Mouse (Mus musculus): ENCODE results near the gene Uba1. TPM values are rescaled to one million over a fixed set of nuclear protein-coding genes. Genes with fewer than 3 reads are reported as not detected.

The Uba1 gene
- 100 to 1,000 TPM; 118 to 150 TPM for polyA plus RNA-seq (2017; shearing (Covaris generic))

DNA sequence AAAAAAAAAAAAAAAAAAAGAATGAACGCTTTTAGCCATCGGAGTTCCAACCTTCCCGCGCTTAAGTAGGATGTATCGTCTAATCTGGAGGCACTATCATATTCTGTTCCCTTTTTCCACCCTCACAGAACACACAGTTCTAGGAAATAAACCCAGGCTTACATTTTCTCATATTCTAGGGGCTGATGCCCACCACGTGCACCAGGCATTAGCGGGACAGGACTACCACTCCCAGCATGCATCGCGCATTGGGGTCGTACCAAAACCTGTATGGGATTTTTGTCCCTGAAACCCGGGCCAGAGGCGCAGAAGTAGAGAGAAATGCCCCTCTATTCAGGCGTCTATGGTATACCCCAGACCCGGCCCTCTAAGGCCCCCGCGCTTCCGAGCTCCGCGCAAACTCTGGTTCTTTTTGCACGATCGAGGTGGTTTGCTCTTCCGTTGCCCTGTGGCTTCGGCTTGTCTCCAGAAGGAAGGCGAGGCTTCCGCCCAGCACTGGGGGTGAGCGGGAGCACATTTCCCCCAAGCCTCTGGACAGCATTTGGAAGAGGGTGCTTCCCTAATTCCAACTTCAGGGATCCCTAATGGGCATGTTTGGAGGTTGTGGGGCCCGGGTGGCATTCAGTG lies at the start of gene Uba1:
Gene Uba1, plus strand, starts transcription at position 301 of the 627 bp plus-strand sequence.
- ATAC-seq, result peak; percentile 82

- ATAC-seq, result no peak
Observed at GRCm38 (mm10) chrX:20608500-20608899, 49.6 kb upstream of the Uba1 start.

DNA sequence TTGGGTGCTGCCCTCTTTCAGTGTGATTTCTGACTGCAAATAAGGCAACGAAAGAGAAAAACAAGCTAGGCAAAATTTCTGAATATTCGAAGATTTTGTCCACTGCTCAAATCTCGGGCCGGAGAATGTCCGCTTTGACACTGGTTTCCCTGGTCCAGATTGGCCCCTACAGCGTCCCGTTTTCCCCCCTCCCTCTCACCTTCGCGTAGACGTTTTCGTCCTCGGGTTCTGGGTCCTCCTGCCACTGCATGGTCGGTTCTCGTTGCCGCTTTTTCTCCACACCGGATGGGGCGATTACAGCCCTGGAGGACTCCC lies 41.3 kb upstream of the Uba1 start:
- no peak for ATAC-seq

DNA sequence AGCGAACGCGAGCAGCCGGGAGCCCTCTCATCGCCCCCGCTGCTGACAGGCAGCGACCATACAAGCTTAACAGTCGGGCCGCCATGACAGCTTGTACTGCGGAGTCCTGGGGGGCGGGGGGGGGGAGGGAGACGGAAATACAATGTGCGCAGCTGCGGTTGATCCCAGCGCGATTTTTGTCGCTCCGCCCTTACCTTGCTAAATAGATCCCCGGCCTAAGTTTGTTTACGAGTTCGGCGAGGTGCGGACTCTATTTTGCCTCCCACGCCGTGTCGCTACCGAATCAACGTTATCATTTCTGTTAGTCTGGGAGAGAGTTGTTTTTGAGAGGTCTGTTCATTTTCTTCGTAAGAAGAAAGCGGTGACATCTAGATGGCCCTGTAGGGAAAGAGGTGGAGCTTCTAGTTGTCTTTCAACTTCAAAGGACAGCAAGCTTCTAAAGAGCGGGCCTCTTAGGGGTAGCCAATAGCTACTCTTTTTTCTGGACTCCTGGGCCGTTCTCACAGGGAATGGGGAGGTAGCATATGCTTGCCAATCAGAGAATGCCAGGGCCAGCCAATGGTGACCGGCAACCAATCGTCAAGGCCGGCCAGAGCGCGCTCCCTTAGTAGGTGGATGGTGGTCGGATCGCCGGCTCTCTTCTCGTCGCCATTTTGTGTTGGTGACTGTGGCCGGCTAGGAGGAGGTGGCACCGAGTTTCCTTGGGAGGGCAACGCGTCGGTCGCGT lies 40.8 kb upstream of the Uba1 start, which contains the start of the genes Rbm10 and Ndufb11:
Gene Rbm10, plus strand, starts transcription at position 328 of the 727 bp plus-strand sequence.
Gene Ndufb11, minus strand, starts transcription at position 444 of the 727 bp plus-strand sequence.
- peak; percentile 94 for ATAC-seq

GRCm38 (mm10) chrX:20617903-20618399 lies 40.2 kb upstream of the Uba1 start:
- no peak for ATAC-seq

- ATAC-seq, result no peak
Observed at GRCm38 (mm10) chrX:20638141-20638540, 20.0 kb upstream of the Uba1 start.

DNA sequence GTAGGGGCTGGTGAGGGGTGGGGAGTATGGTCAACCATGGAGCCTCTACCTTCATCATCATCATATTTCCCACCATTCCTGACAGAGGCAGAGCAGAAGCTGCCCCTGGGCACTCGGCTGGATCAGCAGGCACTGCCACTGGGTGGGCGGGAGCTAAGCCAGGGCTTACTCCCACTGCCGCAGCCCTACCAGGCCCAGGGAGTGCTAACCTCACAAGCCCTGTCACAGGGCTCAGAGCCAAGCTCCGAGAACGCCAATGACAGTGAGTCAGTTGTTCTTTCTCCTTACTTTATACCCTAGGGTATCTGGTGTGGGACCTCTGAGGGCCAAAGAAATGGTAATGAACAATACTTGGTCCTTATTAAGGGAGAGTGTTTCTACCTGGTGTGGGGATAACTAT lies 13.3 kb upstream of the Uba1 start:
- no peak for ATAC-seq

GRCm38 (mm10) chrX:20657593-20657992 lies 533 bp upstream of the Uba1 start:
- no peak for ATAC-seq

DNA sequence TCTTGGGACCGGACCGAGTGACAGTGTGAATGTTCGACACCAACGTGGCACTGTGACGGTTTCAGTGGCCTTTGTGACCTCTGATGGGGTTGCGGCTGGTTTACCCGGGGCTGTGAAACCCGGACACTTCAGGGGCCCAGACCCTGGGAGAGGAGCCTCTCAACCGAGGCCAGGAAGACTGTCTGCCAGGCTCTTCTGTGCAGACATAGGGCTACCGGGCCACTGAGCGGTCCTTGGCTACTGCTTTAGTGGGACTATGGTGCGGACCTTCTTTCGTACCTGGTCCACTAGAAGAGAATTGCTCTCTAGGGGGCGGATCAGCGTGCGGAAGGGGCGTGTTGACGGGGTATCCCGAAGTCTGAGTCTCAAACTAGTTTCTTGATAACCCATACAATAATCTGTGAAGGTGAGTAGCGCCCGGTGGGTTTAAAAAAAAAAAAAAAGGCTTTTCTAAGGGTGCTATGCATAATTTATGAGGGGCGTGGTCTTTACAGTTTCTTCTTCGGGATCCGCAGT lies 823 bp downstream of the Uba1 start:
- ATAC-seq, result no peak

- ATAC-seq, result no peak
Observed at GRCm38 (mm10) chrX:20662317-20662715, 4.2 kb downstream of the Uba1 start.

DNA sequence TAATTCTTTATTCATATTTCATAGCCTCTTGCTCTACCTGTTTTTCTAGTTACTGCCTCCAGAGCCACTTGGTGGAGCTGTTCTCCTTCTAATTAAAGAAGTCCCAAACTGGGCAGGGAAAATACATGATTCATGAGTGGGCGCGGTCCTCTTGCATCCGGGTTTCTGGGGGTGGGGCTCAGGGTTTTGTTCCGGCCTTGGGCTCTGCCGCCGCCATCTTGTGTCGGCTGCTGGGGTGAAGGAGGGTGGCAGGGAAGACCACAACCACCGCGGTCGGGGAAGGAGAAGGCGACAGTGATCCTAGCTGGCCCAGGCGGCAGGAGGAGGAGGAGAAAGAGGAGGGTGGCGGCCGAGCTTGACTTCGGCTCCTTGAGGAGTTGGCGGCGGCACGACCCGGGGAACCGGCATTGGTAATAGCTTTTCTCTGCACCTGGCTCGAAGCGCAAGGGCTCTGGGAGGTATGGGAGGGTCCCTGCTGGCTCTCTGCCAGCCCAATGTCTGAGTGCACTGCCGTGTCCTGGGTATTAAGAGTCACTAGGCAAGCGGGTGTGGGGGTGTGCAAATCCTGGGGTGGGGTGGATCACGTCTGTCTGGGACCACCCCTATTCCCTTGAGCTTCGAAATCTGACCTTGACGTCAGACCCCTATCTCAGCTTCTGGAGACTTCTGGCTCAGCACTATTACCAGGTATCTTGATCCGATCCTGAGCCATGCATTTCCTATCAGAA lies 4.8 kb downstream of the Uba1 start:
- ATAC-seq, result peak; percentile 71

- peak; percentile 13 for ATAC-seq
Observed at GRCm38 (mm10) chrX:20663444-20663790, 5.3 kb downstream of the Uba1 start.

DNA sequence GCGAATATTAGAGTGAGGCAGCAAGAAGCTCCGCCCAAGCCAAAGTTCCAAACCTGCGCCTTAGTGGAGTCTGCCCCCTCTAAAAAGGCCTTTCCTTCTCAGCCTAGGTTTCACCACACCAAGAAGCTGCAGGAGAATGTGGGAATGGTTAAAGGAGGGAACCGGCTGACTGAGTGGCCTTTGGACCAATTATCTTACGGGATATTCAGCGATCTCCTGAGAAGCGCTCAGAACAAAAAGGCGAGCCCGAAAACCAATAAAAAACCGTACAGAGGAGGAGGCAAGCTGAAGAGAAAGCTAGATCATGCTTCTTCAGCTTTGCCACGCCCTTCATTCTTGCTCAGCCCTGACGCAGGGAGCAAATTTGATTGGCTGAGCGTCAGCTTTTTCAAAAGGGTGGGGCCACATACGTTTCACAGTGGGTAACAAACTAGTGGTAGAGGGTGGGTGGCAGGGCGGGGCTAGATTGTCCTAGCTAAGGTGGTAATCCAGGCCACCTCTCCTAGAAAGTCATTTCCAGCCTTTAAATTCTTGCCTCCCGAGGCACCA lies 29.5 kb downstream of the Uba1 start, which contains the start of gene Cdk16:
Gene Cdk16, plus strand, starts transcription at position 436 of the 549 bp plus-strand sequence.
- ATAC-seq, result peak; percentile 88

DNA sequence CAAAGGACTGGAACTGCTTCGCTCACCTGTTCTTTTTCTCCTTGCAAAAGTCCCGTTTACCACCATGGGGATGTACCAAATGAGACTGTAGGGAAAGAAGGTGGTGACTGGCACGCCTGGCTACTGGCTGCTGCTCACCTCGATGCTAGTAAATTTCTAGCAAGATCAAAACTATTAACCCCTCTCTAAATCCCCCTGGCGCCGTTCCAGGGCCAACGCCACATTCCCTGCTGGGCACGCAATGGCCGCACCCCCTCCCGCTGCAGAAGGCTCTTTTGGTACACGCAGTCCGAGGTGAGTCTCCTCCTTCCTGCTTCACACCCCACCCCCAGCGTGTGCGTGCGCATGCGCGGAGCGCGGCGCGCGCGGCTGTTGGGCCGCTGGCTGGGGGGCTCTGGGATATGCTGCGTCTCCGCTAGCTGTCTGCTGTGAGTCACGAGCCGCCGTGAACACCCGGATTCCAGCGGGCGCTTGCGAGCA lies 30.0 kb downstream of the Uba1 start:
- peak; percentile 61 for ATAC-seq

DNA sequence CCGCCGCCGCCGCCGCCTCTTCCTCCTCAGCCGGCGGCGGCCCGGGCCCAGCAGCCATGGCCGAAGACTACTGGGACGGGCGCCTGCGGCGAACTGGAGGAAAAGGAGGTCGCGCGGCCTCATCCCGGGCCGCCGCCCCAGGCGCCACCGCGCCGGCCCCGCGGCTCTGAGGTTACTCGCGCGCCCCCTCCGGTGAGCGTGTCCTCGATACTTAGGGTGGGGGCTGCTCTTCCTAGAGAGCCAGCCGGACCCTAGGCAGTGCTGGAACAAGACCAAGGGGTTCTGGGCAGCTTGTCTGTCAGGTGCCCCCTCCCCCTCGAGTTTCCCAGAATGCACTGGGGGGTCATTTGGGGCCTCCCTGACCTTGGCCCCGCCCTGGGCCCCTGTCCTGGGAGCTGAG lies 30.5 kb downstream of the Uba1 start:
- no peak for ATAC-seq

DNA sequence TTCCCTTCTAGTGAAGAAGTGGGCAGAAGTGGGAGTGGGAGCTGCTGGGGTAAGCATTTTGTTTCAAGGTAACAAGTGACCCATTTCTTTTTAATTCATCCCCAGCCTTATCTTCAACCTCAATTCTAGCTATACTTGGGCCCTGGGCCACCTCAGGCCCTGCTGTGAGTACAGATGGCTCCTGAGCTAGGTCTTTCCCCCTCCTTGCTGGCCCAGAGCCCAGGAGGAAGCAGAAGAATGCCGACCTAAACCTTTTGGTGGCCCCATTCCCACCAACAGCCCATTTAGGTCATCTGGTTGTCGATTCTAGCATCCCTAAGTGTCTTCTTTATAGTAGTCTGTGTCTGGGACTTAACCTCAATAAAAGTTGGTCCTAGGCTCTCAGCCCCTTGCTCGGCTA lies 33.4 kb downstream of the Uba1 start:
- no peak for ATAC-seq

- ATAC-seq, result no peak
Observed at GRCm38 (mm10) chrX:20692616-20693015, 34.5 kb downstream of the Uba1 start.

GRCm38 (mm10) chrX:20695842-20696241 lies 37.7 kb downstream of the Uba1 start:
- no peak for ATAC-seq

DNA sequence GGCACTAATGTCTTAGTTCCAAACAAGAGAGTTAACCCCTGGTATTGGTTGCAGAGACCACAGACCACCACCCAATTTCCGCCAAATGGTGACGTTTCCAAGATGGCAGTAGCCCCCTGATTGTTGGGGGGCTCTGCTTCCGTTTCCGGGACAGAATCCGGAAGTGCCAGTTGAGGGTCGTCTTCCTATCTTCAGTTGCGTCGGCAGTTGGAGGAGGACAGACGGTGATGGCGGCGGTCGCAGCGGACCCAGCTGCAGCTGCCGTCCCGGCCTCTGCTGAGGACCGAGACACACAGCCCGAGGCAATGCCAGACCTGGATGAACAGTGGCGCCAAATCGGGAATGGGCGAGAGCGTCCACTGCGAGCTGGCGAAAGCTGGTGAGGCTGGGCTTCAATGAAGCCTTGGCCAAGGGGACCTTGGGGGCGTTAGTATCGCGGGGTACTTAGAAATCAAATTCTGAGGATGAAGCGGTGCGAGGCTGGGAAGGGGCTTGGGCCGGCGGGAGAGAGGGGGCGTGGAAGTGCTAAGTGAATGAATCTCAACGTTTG lies 45.7 kb downstream of the Uba1 start, which contains the start of gene Usp11:
Gene Usp11, plus strand, starts transcription at position 166 of the 550 bp plus-strand sequence.
- no peak for ATAC-seq

DNA sequence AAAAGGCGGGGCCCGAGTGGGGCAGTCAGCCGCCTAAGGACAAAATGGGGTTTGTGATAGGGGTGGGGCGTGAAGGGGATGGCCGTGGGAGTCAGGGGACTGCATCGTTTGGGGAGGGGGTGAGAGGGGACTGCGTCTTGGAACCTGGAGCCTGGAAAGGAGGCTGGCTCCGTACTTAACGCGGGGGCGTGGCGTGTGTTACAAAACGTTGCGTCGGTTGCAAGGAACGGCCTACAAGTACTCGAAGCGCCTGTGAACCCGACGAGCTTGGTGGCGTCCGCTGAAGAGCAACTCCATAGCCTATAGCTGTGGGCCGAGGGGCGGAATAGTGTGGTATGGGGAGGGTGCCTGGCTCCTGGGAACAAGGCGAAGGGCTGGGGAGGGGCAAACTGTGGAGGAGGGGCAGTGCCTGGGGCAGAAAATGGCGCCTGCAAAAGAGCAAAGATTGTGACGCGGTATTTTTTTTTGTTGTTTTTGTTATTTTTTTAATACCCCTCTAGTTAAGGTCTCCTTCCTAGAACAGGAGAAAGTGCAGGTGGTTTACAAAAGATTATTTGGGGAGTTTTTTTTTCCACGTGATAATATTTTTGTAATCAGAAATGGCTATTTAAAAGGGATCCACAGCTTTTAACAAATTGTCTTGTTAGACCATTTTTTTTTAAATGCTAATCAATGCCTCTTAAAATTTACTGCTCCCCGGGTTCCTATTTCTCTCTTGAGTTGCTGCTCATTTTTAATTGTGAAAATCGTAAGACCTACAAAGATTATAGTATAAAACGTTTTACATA lies 46.4 kb downstream of the Uba1 start:
- peak; percentile 87 for ATAC-seq

- no peak for ATAC-seq
Observed at GRCm38 (mm10) chrX:20705083-20705402, 46.9 kb downstream of the Uba1 start.

DNA sequence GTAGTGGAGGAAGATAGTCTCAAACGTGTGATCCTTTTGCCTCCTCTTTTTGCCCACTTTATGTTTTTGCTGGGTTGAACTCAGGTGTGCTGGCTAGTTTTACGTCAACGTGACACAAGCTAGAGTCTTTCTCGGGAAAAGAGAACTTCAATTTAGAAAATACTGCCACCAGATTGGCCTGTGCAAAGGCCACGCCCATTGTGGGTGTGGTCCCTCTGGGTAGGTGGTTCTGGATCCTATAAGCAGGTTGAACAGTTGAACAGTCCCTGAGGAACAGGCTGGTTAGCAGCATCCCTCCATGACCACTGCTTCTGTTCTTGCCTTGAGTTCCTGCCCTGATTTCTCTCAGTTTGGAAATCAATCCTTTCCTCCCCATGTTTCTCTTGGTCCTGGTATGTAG lies 70.6 kb downstream of the Uba1 start:
- no peak for ATAC-seq
